Mouse (Mus musculus) liver, embryonic 14.5 days (tissue): ENCODE results near the gene Il22.

Experiments
- CTCF ChIP-seq: IDR thresholded peaks from 2 replicates; pipeline ENCODE4 v1.5.1; 2016; ENCODE audit warnings: antibody characterized with exemption, low read depth, control low read depth
- EP300 ChIP-seq: IDR thresholded peaks from 2 replicates; pipeline ENCODE4 v1.6.1; 2016; ENCODE audit warnings: antibody characterized with exemption, low read depth

DNA sequence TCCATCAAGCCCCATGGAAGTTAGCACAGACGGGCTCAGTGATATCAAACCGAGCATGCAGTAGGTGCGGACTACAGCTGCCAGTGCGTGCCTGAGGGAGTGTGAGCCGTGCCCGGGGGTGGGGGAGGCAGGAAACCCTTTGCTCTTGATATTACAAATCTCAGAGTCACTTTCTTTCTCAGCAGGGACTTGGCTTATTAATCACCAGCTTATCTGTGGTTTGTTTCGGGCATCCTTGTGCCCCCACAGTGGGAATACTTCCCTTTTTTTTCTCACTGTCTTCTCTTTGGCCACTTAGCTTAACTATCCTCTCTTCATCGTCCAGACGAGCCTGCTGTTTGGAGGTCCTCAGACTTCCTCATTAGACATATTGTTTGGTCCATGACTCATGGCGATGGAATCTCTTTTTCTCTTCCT, 26.0 kb upstream of the Il22 start:
- no peak for TF ChIP-seq EP300
- no peak for TF ChIP-seq CTCF
